Mouse (Mus musculus) granulocyte monocyte progenitor cell, adult 5-6 weeks (primary cell): ENCODE measurements around the gene Lrrc8c. TPM values are rescaled to one million over a fixed set of nuclear protein-coding genes. Genes with fewer than 3 reads are reported as not detected.

Experiments used
- ATAC-seq: replicated peaks from 2 replicates; pipeline ENCODE4 v1.8.0; 2016; ENCODE audit warnings: mild to moderate bottlenecking, moderate TSS enrichment, inconsistent platforms; ENCODE audit not compliant: poor library complexity, severe bottlenecking
- total RNA-seq, 2 experiments: library from RNA; stranded (forward) in 1 of 2; stranded (reverse) in 1 of 2; fragments of 200-712, 200-1000 nt in 1 of 2; fragments of >200 nt in 1 of 2; fragmentation: Nextera tagmentation in 1 of 2; gene quantifications; 2 replicates each; pipeline ENCODE4 v1.2.3; 2014 to 2017

Lrrc8c gene
- total RNA-seq, 2 experiments from 2014 or later: 4.4 to 38.7 TPM

DNA sequence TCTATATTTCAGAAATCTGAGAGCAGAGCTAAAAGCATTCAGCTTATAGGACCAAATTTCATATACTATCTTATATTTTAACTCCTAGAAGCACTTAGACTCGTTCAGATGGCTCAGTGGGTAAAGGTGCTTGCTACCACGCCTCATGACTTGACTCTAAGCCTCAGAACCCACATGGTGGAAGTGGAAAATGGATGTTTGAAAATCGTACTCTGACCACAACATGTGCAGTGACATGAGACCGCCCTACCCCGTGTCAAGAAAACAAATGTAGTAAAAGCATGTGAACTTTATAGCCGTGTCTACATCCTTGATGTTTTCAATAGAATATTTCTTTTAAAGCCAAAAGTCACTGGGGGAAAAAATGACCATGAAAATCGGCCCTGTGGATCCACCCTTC is 21.9 kb downstream of the Lrrc8c start:
- no peak for ATAC-seq

DNA sequence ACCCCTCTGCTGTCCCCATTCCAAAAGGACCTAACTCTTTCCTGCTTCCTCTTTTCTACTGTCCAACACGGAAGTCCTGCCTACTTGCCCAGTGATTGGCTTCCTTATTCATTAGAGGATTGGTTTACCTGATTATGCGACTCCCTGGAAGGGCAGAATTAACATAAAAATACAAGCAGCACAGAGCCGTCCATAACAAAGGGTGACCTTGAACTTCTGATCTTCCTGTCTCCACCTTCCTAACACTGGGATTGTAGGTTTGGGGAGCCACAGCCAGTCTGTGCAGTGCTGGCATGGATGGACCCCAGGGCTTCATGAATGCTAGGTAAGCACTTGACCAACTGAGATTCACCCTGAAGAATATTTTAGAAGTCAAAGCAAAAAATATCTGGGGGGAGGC is 25.9 kb downstream of the Lrrc8c start:
- peak; percentile 44 for ATAC-seq

DNA sequence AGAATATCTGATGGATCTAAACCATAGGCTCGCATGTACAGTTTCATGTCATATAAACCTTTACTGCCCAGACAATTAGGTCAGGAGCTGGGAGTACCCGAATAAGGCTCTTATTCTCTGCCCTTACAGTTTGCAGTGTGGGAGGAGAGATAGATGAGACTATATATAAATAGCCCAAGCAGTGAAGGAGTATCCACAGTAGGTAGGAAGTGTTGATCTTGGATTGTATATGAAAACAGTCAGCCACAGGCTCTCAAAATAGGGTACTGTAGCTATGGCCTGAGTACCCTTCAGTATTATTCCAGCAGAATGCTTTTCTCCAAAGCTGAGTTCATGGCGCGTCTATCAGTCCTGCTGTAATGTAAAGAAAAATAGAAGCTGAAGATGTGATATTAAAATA is 27.9 kb downstream of the Lrrc8c start:
- no peak for ATAC-seq

DNA sequence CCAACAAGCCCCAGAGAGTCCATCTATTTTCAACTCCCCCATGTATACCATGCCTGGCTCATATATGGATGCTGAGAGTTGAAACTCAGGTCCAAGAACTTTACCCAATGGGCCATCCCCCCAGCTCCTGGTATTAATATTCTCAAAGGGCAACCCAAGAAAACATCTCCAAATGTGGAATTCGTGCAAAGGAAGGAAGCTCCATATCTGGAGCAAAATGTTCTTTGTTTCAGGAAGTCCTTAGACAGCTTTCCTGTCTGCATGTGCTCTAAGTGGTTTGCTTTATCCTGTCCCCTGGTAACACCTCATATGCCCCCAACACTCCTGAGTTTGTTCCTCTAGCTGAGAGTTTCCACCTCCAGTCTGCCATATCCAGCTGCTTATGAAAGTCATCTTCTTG is 32.6 kb downstream of the Lrrc8c start:
- ATAC-seq: no peak

DNA sequence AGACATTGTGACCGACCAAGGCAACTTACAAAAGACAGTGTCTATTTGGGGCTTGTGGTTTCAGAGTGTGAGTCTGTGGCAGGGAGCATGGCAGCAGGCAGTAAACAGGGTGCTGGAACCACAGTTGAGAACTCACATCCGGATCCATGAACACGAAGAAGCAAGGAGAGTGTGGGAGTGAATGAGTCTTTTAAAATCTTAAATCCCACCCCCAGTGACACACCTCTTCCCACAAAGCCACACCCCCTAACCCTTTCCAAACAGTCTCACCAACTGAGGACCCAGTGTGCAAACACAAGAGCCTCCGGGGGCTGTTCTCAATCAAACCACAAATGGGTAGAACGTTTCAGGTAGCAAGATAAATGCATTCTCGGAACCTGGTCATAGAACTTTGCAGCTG is 37.1 kb downstream of the Lrrc8c start:
- no peak for ATAC-seq

DNA sequence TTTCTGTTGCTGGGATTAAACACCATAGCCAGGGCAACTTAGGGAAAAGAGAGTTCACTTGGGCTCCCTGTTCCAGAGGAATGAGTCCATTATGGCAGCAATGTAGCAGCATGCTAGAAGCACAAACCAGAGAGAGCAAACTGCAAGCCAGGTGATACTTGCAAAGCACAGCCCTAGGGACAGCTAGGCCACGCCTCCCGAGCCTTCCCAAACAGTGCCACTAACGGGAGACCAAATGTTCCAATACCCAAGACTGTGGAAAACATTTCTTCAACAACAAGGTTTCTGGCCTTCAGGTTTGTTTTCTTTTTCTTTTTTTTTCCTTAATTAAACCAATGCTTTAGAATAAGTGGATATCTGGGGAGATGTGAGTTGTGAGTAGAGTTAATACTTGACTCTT is 38.2 kb downstream of the Lrrc8c start:
- ATAC-seq: no peak

DNA sequence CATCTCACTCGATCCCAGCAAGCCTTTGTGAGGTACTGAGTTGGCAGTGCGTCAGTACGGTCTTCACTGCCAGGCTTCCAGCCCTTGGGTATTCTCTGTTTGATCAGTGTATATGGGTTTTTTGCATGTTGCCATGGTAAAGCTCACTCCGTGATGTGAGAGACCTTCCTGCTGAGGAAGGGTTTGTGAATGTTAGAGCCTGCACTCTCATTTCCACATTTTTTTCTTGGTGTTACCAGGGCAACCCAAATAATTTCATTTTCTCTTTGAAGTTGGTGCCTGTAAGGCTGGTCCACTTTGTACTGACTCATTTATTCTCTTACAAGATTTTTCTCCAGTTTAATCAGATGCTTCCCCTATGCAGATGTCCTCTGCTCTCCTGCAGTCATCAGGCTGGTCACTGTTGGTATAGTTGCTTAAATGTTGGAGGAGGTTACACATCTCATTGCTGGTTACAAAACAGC is 38.6 kb downstream of the Lrrc8c start:
- peak; percentile 78 for ATAC-seq

DNA sequence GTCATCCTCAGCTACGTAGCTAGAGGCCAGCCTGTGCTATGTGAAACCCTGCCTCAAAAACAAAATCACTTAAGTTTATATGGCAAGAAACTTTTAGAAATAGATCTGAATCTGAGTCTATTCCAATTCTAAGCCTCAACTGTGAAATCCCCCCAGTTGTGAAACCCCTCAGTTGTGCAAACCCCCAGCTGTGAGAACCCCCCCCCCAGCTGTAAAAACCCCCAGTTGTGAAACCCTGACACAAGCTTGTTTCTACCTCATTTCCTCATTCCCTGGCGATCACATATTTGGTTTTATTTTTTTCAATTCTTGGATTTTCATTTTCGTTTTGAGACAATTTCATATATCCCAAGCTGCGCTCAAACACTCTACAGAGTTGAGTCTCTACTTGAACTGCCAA is 39.3 kb downstream of the Lrrc8c start:
- peak; percentile 81 for ATAC-seq

DNA sequence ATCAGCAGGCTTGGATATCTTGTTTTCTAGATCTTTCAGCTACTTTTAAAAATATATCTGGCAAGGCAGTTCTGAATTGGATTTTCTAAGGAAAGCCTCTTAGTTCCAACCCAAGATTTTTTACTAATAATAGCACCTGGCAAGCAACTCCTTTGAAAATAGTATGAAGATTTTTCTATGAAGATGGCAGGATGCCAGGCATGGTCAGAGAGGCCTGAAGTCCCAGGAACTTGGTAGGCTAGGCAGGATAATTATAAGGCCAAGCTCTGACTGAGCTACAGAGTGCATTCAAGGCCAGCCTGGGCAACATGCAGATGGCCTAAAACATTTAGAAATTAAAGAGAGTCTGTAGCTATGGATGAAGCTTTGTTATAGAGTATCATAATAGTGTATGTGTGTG is 42.7 kb downstream of the Lrrc8c start:
- ATAC-seq: no peak

DNA sequence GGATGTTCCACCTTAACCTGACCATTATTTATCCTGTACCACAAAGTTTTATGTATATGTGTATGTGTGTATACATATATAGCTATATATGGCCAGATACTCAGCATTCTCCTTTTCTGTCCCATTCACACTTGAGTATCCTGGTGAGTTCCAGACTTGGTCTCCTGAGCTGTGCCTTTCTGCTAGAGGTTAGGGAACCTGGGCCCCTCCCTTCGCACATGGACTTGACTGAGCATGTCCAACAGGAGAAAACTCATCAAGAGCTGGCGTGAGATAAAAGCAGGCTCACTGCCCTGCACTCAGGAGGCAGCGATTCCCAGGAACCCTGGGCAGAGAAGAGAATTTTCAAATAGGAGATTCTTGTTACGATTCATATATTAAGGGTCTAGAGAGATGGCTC is 45.6 kb downstream of the Lrrc8c start:
- no peak for ATAC-seq

DNA sequence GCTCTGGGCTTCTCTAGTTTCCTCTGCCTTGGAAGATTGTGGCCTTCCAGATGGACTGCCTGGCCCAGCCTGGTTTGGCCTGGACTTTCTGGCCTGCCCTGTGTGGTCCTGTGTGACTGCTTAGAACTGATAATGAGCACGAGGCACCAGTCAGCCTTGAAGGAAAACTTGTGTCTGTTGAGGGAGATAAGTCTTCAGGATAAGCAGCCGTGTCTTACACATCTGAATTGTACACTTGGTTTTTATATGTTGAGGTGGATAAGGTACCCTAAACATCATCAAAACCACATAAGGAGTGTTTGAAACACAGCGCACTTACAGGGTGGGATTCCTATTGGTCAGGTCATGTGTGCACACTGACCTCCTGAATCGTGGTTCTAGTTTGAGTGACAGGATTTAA is 46.6 kb downstream of the Lrrc8c start:
- ATAC-seq: no peak

DNA sequence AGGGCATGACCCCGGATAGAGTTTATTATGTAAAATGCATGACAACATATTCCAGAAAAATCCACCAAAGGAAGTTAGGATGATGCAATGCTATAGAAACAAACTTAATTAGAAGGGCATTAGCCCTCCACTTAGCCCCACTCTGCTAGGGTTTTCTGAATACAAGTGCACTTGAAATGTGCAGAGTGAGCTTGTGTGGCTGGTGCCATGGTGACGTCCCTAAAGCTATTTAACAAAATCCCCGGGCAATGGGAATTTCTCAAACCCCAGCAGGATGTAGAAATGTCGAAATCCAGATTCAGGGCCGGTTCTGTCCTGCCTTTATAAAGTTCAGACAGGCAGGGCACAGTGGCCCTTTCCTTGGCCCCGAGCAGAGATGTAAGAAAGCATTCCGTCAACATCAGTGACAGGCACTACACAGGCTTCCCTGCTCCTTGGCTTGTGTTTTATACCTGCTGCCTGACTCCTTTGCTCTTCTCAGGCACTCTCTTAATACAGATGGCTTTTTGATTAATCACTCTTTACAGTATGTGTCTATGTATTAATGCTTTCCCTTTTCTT is 47.7 kb downstream of the Lrrc8c start:
- peak; percentile 52 for ATAC-seq

DNA sequence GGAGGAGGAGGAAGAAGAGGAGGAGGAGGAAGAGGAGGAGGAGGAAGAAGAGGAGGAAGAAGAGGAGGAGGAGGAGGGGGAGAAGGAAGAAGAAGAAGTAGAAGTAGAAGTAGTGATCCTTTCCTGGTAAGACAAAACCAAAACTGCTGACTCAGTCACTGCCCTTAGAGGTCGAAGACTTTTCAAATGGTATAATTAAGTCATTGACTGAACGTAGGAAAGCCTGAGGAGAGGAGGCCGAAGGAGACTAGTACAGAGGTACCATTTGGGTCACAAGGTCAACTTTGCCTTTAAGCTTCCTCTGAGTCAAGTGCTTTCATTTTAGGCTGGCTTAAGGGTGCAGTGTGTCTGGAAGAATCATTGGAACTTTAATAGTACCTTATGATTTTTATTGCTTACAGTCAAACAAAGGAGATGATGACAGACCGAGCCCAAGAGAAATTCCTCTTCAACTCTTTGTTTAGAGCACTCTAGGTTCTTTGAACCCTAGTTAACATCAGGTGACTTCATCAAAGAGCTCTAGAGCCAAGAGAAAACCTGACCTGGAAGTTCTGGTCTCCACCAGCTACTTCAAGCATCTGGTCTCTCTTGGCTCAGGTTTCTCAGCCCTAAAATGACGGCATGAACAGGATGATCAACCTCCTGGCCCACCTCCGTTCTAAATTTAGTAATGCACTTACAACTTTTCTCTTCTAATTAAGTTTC is 49.0 kb downstream of the Lrrc8c start:
- ATAC-seq: no peak

DNA sequence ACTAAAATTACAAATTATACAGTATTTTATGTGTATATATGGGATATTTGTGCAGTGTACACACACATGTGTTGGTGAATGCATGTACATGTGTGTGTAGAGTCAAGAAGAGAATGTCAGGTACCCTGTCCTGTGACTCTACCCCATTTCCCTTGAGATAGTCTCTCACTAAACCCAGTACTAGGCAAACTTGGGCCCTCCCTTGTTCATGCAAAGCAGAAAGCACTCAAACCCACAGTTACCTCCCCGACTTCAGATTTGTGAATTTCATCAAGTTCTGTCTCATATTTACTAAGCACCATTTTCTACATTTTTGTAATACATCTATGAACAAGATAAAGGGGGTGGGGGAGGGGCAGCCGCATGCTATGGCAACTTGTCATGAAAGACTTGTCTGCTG is 50.0 kb downstream of the Lrrc8c start:
- ATAC-seq: no peak

DNA sequence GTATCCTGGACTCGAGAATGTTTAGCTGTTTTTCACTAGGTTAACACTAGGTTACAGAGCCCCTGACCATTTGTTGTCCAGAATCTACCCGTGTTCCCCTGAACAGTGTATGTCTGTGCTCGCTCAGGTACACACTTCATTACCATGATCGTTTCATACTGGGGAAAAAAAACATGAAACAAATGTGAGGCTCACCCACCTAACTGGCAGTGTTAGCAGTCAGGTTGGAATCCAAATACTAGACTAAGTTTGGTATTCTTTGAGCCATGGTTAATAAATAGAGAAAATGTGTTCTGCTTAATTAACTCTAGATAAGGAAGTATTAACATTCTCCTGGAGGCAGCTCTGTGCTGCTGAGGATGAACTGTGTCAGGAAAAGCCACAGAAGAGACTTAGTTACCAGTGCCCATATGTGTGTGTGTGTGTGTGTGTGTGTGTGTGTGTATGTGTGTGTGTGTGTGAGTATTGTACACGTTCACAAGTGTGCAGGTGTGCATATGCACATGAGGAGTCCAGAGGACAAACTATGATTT is 53.0 kb downstream of the Lrrc8c start:
- ATAC-seq: no peak

DNA sequence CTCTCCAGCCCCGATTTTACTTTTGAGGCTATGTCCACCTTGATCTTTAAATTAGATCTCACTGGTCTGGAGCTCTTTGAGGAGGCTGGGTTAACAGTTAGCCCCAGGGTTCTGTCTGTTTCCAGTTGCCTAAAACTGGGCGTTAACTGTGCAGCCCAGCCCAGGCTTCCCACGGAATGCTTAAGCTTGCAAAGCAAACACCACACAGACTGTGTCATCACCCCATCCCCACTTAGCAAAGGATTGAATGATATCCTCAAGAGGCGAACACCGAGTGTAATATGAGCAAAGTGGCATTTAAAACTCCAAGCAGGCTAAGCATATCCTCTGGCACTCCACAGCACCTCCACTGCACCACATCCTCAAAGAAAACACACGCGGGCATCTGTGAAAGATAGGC is 53.7 kb downstream of the Lrrc8c start:
- ATAC-seq: no peak

DNA sequence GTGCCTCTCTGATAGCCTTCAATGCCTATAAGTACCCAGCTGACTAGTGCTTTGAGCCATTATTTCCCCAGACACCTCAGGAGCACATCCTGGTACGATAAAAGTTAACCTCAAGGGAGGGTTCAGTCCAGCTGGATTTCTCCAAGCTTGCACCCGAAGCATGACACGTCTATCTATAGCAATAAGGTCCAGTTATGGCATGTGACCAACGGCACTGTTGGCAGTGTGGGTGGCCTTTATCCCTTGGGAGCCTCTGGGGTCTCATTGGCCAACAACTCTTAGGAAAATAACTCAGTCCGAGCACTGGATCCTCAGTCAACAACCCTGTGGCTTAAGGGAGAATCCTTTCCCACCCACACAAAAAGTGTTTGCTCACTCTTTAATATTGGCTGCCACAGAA is 55.6 kb downstream of the Lrrc8c start:
- no peak for ATAC-seq

DNA sequence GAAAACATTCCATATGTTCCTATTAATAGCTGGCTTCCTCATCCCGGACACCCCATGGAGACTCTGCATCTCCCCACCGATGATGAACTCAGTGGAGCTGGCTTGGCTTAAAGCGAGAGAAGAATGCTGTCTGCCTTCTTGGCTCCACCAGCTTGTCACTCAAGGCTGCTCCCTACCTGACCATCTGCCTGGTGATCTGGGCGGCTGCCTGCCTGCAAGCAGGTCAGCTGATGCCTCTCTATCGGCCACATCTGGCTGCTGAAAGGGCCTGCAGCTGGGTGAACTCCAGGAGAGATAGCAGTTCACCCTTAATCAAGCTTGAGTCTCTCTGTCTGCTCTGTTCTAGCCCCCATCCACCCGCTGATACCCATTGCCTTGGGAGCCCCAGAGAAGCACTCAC is 56.7 kb downstream of the Lrrc8c start:
- ATAC-seq: no peak

DNA sequence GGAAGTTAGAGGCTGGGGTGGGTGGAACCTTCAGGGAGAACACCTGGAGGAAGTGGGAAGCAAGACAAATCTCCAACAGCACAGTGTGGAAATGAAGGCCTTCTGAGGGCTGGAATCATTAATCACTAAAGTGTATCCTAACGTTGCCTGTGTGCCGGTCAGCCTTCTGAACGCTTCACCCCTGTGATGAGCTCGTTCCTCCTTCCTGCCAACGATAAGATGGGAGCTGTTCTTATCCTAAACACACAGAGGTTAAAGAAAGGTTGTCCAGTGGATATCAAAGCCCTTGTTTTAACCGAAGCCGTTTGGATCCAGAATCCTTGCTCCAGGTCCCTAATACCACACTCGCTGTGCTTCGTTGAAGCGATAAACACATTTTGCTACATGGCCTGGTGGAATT is 61.7 kb downstream of the Lrrc8c start:
- no peak for ATAC-seq

DNA sequence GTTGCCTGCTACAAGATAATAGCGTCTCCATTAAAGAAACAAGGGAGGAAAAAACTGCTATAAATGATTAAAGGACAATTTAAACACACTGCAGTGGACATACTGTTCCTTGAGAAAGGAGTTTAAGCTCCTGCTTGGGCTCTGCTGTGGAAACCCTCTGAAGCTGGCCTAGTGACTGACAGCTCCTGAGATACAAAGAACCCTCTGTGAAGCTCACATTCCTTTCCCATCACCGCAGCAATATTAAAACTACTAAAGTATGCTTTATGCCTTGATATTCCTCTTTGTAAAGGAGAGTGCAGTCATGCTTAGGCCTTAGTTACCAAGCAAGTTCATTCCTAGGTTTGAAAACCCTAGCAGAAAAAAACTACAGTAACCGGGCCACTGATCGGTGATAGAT is 66.7 kb downstream of the Lrrc8c start:
- ATAC-seq: no peak

DNA sequence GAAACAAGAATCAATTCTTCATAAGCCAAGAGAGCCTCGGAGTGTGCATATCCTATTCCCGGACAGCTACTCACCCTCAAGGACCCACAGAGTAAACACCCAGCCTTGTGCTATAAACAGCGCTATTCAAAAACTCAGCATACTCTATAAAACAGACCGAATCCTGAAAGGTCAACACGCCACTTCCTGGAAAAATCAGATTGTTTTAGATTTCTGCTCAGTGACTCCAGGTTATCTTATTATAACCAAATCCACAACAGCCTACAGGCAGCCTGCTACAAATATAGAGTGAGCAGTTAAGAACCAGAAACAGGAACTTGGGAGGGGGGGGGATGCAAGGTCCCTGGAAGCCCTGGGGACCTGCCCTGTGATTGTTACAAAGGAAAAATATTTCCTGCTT is 67.5 kb downstream of the Lrrc8c start:
- ATAC-seq: peak; percentile 67

DNA sequence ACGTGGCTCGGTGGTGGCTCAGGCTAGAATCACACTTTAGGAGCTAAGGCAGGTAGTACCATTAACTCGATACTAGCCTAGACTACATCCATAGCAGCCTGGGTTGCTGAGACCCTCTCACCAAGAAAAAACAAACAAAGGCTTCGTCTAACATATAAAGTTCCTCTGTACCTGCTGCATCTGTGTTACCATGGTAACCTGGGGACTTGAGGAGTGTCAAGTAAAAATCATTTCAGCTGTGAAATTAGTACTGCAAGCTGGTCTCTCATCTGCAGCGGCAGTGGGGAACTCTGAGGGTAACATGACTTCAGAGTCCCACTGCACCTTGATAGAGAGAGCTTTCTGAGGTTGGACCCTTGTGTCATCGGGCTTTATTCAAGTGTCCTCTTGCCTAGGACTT is 68.3 kb downstream of the Lrrc8c start:
- ATAC-seq: no peak
